Mouse (Mus musculus) hindbrain, embryonic 13.5 days (tissue): ENCODE results near the gene Gsc2. TPM values are rescaled to one million over a fixed set of nuclear protein-coding genes. Genes with fewer than 3 reads are reported as not detected.
A peak's percentile ranks its signal among the peaks of the same experiment; 100 is the strongest.
"Not testable (repeated sequence)": the region's sequence is repeated elsewhere in the genome, so short reads cannot be mapped to it uniquely, and the experiment has no call there.

Experiments
- ATAC-seq: fragments of 200-750 bp; cut with Nextera tagmentation; 2 replicates; pipeline ENCODE4 v1.8.0; 2017; ENCODE audit warnings: moderate TSS enrichment; ENCODE audit not compliant: low FRiP score
- H3K27ac ChIP-seq: fragments of 300-500 bp; sonication (generic); 2 replicates; pipeline ENCODE4 v1.5.1; 2015; ENCODE audit warnings: inconsistent platforms, mild to moderate bottlenecking, moderate library complexity
- H3K27me3 ChIP-seq: fragments of 300-500 bp; sonication (generic); 2 replicates; pipeline ENCODE4 v1.6.1; 2015; ENCODE audit warnings: mild to moderate bottlenecking, inconsistent platforms
- H3K36me3 ChIP-seq: fragments of 300-500 bp; sonication (generic); 2 replicates; pipeline ENCODE4 v1.6.1; 2015; ENCODE audit warnings: mild to moderate bottlenecking, inconsistent platforms
- H3K4me1 ChIP-seq: fragments of 300-500 bp; sonication (generic); replicated peaks from 2 replicates; pipeline ENCODE4 v1.6.1; 2015; ENCODE audit warnings: inconsistent platforms
- H3K4me2 ChIP-seq: fragments of 300-500 bp; sonication (generic); 2 replicates; pipeline ENCODE4 v1.6.1; 2015; ENCODE audit warnings: inconsistent platforms, mild to moderate bottlenecking, moderate library complexity
- H3K4me3 ChIP-seq: fragments of 300-500 bp; sonication (generic); 2 replicates; pipeline ENCODE4 v1.5.1; 2015; ENCODE audit warnings: mild to moderate bottlenecking, inconsistent platforms
- H3K9ac ChIP-seq: fragments of 300-500 bp; sonication (generic); 2 replicates; pipeline ENCODE4 v1.6.1; 2015; ENCODE audit warnings: mild to moderate bottlenecking, inconsistent platforms
- H3K9me3 ChIP-seq: fragments of 300-500 bp; sonication (generic); 2 replicates; pipeline ENCODE4 v1.6.1; 2016; ENCODE audit warnings: inconsistent platforms
- WGBS: fragments of 180-500 bp; shearing (Covaris S2); methylation state at CpG from one replicate; pipeline ENCODE4 v1.1.7; 2015; 5-methylcytosine and 5-hydroxymethylcytosine counted together
- polyA plus RNA-seq: library from polyadenylated mRNA; unstranded; fragments of >200 nt; fragmentation: Nextera tagmentation; extraction: Ambion mirVana; gene quantifications from 2 replicates; pipeline ENCODE4 v1.2.1, GENCODE M21; 2015

The Gsc2 gene
- polyA plus RNA-seq: 0.94 and 1.1 TPM in 2 replicates

DNA sequence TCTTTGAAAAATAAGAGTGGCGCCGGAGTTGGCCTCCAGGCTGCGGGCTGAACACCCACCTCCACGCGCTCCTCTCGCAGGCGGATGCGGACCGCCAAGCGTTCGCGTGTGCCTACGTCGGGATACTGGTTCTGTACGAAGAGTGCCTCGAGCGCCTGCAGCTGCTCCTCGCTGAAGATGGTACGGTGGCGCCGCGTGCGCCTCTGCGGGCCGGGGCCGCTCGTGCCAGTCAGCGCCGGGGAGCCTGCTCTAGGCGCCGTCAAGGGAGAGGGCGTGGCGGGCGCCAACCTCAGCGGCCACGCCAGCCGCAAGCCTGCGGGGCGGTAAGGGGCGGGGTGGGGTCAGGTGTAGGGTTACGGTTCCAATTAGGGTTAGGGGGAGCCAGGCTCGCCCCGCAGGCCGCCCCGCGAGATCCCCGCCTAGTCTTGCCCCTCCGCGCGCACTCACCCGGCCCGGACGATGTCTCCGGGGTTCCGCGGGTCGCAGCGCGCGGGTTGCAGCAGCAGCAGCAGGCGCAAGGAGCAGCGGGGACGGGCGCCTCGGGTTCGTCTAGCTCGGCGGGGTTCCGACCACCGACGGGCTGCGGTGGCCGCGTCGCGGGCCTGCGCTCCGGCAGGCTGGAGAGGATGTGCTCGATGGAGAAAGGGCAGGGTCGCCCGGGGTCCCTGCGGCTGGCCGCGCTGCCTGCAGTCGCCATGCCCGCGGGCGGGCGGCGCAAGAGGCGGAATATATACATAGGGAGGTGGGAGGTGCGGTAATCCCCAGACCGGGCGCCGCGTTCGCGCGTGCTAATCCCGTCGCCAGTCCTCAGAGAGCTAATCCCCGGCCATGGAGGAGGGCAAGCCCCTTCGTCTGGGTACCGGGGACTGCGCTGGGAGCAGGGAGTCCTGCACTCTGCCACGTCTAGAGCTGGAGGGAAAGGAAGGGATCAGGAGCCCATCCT is at the start of gene Gsc2:
Gene Gsc2, minus strand, starts transcription at position 753 of the 943 bp plus-strand sequence.
- Histone ChIP-seq H3K27me3 (peaks cover 76% of the 10 kb centered on the region), H3K4me1 (peaks cover 25% of the 10 kb centered on the region), H3K9me3 (peaks cover 3% of the 10 kb centered on the region; the same call in 1 of the 2 replicates), H3K4me3 (peak within 1 kb of the TSS; percentile 36), H3K9ac (peak within 1 kb of the TSS; percentile 60), H3K4me2 (peak within 1 kb of the TSS; percentile 54), H3K27ac (no peak within 1 kb of the TSS), H3K36me3 (no peaks in the 10 kb centered on the region)
- WGBS: under 1% methylated on average over 97 of the region's 106 CpGs
- no peak for ATAC-seq

- WGBS: 82% methylated on average over 7 of the region's 7 CpGs
- no peak overlapping the region for H3K4me3 ChIP-seq
- no peak overlapping the region for H3K27ac ChIP-seq
- H3K36me3 ChIP-seq: no peaks in the 10 kb centered on the region
- no peak overlapping the region for H3K9ac ChIP-seq
- 0 out of 2 replicates have a peak, but pooled peaks cover 4% of the 10 kb centered on the region for H3K27me3 ChIP-seq
- no peaks in the 10 kb centered on the region for H3K9me3 ChIP-seq
- no peak overlapping the region for H3K4me2 ChIP-seq
- no peaks in the 10 kb centered on the region for H3K4me1 ChIP-seq
- ATAC-seq: no peak
Measured at GRCm38 (mm10) chr16:17962091-17962490, 47.2 kb upstream of the Gsc2 start.

- H3K4me2 ChIP-seq: not testable (repeated sequence)
- 95% methylated on average over 17 of the region's 17 CpGs for WGBS
Measured at GRCm38 (mm10) chr16:17956052-17956638, 41.3 kb upstream of the Gsc2 start.

GRCm38 (mm10) chr16:17951618-17952017 is 36.8 kb upstream of the Gsc2 start:
- H3K9me3 ChIP-seq: no peaks in the 10 kb centered on the region
- no peak overlapping the region for H3K27ac ChIP-seq
- peaks cover 16% of the 10 kb centered on the region for H3K4me1 ChIP-seq
- H3K27me3 ChIP-seq: no peaks in the 10 kb centered on the region
- no peak for ATAC-seq
- no peaks in the 10 kb centered on the region for H3K36me3 ChIP-seq
- no peak overlapping the region for H3K4me3 ChIP-seq
- H3K9ac ChIP-seq: no peak overlapping the region
- WGBS: 91% methylated on average over 4 of the region's 4 CpGs
- H3K4me2 ChIP-seq: no peak overlapping the region

More at GRCm38 (mm10) chr16:17956052-17956638, 41.3 kb upstream of the Gsc2 start:
- ATAC-seq, H3K4me1 ChIP-seq, H3K9ac ChIP-seq, H3K9me3 ChIP-seq, H3K27me3 ChIP-seq, H3K36me3 ChIP-seq, H3K27ac ChIP-seq, H3K4me3 ChIP-seq: not testable (repeated sequence)

GRCm38 (mm10) chr16:17950068-17950467 is 35.2 kb upstream of the Gsc2 start:
- Histone ChIP-seq H3K4me2 (no peak overlapping the region), H3K4me1 (peaks cover 16% of the 10 kb centered on the region), H3K27me3 (0 out of 2 replicates have a peak, but pooled peaks cover 6% of the 10 kb centered on the region), H3K9me3 (no peaks in the 10 kb centered on the region), H3K4me3 (no peak overlapping the region), H3K36me3 (no peaks in the 10 kb centered on the region), H3K27ac (peak overlapping the region; percentile 64; the same call in 1 of the 2 replicates), H3K9ac (no peak overlapping the region)
- WGBS: 53% methylated on average over 4 of the region's 4 CpGs
- peak; percentile 24; the same call in 1 of the 2 replicates for ATAC-seq

DNA sequence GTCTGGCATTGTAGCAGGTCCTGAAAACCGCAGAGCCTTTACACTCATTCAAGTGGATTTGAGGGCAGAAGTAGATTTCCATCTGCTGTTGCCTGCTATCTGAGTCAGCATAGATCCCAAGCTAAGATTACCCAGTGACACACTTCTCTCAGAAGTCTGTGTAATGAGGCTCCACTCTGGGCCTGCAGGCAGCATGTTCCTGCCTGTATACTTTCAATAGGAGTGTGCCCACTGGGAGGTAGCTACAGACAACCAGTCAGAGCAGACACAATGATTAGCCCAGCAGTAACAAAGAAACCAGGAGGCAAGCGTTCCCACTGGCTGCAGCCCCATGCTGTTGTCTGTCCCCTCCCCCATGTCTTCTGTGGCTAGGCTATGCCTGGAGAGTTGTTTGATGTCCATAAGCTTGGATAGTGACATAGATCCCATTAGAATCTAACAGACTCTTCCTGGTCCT is 34.6 kb upstream of the Gsc2 start:
- ATAC-seq: peak; percentile 75
- WGBS: 23% methylated on average over 2 of the region's 2 CpGs
- H3K9ac ChIP-seq: no peak overlapping the region

GRCm38 (mm10) chr16:17945081-17945831 is 30.4 kb upstream of the Gsc2 start:
- WGBS: 58% methylated on average over 7 of the region's 7 CpGs
- H3K4me1 ChIP-seq: peaks cover 14% of the 10 kb centered on the region

More for the DNA sequence above, 34.6 kb upstream of the Gsc2 start:
- H3K27me3 ChIP-seq: 0 out of 2 replicates have a peak, but pooled peaks cover 7% of the 10 kb centered on the region
- H3K4me2 ChIP-seq: no peak overlapping the region
- H3K4me3 ChIP-seq: no peak overlapping the region
- H3K9me3 ChIP-seq: no peaks in the 10 kb centered on the region
- peaks cover 16% of the 10 kb centered on the region for H3K4me1 ChIP-seq
- no peaks in the 10 kb centered on the region for H3K36me3 ChIP-seq
- peak overlapping the region; percentile 64; the same call in 1 of the 2 replicates for H3K27ac ChIP-seq

DNA sequence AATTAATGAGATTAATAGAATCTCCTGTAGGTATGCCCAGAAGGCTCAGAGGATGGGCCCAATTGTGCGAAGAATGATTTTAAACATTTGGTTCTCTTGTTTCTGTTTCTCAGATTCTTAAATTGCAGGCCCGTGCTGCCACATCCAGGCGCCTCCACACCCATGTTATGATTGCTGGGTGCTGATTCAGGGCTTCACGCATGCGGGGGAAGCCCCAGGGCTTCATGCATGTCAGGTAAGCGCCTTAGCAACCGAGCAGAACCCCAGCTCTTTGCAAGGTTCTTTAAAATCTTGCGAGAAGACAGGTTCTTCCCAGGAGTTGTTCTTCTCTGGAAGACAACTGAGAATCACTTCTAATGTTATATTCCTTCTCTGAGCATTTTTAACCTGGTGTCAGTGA is 28.6 kb upstream of the Gsc2 start:
- Histone ChIP-seq H3K27me3 (0 out of 2 replicates have a peak, but pooled peaks cover 7% of the 10 kb centered on the region), H3K9ac (no peak overlapping the region), H3K27ac (no peak overlapping the region), H3K9me3 (no peaks in the 10 kb centered on the region), H3K36me3 (no peaks in the 10 kb centered on the region), H3K4me3 (no peak overlapping the region), H3K4me2 (no peak overlapping the region), H3K4me1 (no peaks in the 10 kb centered on the region)
- no peak for ATAC-seq
- 76% methylated on average over 8 of the region's 8 CpGs for WGBS

More at GRCm38 (mm10) chr16:17945081-17945831, 30.4 kb upstream of the Gsc2 start:
- Histone ChIP-seq H3K36me3 (no peaks in the 10 kb centered on the region), H3K27me3 (0 out of 2 replicates have a peak, but pooled peaks cover 7% of the 10 kb centered on the region), H3K9me3 (no peaks in the 10 kb centered on the region), H3K4me2 (no peak overlapping the region), H3K4me3 (no peak overlapping the region), H3K9ac (no peak overlapping the region), H3K27ac (no peak overlapping the region)
- ATAC-seq: no peak

DNA sequence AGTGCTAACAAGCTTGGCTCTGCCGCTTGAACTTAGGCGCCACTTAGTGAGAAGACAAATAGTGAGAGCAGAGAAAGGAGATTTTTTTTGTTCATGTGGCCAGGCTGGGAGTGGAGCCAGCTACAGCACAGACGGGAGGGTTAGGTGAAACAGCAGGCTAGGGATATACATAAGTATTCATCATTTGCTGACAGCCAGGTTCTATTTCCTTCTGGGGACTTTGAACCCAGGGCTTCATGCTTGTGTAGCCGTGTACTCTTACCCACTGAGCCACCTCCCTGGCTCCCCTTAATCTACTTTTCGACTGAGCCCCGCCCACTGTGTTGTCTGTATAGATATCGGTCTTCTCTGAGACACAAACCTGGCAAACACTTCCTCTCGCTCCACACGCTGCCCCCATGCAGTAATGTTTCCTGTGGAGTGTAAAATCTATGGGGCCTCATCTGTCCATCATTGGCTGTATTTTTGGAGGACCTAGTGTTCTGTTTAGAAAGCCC is 24.4 kb upstream of the Gsc2 start:
- H3K4me1 ChIP-seq: no peaks in the 10 kb centered on the region

DNA sequence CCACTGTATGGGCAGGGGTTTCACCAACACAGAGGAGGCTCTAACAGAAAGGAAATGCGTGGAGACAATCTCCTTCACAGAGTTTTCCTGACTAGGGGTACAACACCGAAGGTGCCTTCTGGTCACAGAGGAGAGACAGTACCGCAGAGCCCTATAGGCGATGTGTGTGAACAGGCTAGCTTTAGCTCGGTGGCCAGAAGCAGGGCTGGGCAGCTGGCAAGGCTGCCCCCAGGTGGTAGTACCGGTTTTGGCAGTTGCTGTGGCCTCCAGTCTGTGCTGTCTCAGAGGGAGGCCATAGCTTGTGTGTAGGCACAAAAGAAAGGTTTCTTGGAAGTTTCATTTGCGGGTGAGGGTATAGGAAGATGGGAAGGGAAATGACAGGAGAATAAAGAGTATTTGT is 24.0 kb upstream of the Gsc2 start:
- no peak overlapping the region for H3K4me2 ChIP-seq
- peak; percentile 80 for ATAC-seq
- 12% methylated on average over 7 of the region's 7 CpGs for WGBS

More for the DNA sequence above, 24.4 kb upstream of the Gsc2 start:
- no peaks in the 10 kb centered on the region for H3K9me3 ChIP-seq
- H3K4me2 ChIP-seq: no peak overlapping the region
- WGBS: 54% methylated on average over 9 of the region's 9 CpGs
- peak; percentile 68; the same call in 1 of the 2 replicates for ATAC-seq
- no peak overlapping the region for H3K4me3 ChIP-seq
- H3K9ac ChIP-seq: peak overlapping the region; percentile 1; the same call in 1 of the 2 replicates
- no peaks in the 10 kb centered on the region for H3K36me3 ChIP-seq
- H3K27me3 ChIP-seq: peaks cover 27% of the 10 kb centered on the region
- no peak overlapping the region for H3K27ac ChIP-seq

GRCm38 (mm10) chr16:17938187-17938586 is 23.3 kb upstream of the Gsc2 start:
- WGBS: 84% methylated on average over 7 of the region's 7 CpGs
- no peaks in the 10 kb centered on the region for H3K36me3 ChIP-seq
- H3K4me2 ChIP-seq: no peak overlapping the region
- peaks cover 38% of the 10 kb centered on the region for H3K27me3 ChIP-seq
- no peaks in the 10 kb centered on the region for H3K9me3 ChIP-seq
- H3K4me1 ChIP-seq: no peaks in the 10 kb centered on the region
- no peak overlapping the region for H3K27ac ChIP-seq
- no peak for ATAC-seq
- H3K4me3 ChIP-seq: no peak overlapping the region
- no peak overlapping the region for H3K9ac ChIP-seq

More for the DNA sequence above, 24.0 kb upstream of the Gsc2 start:
- Histone ChIP-seq H3K9ac (peak overlapping the region; percentile 1; the same call in 1 of the 2 replicates), H3K4me3 (no peak overlapping the region), H3K36me3 (no peaks in the 10 kb centered on the region), H3K9me3 (no peaks in the 10 kb centered on the region), H3K27me3 (peaks cover 32% of the 10 kb centered on the region), H3K4me1 (no peaks in the 10 kb centered on the region), H3K27ac (no peak overlapping the region)
